Mouse (Mus musculus) cerebellum, postnatal 4 days (tissue): ENCODE measurements around the gene Brd2.

Source experiments
- DNase-seq, 2 experiments: peaks; one replicate each; pipeline ENCODE4 v3.0.0; 2022; ENCODE audit warnings: low spot score in 2 of 2, mixed read lengths in 1 of 2

Gene Brd2

DNA sequence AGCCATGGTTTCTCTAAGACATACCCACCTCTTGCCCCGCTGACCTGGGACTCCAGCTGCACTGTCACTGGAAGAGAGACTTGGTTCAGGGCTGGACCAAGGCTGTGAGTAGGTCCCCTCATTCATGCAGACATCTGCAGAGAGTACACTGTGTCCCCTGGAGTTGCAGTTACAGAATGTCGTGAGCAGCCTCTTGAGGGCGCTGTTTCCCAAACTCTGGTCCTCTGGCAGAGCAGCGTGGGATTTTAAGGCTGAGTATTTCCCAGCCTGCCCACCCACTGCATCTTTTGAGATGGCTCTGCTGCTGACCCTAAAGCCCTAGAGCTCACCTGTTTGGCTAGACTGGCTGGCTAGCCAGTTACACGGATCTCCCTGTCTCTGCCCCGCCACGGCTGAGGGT, 31.5 kb downstream of the Brd2 start:
- DNase-seq: peak in 1 of 2 experiments; percentile 21

DNA sequence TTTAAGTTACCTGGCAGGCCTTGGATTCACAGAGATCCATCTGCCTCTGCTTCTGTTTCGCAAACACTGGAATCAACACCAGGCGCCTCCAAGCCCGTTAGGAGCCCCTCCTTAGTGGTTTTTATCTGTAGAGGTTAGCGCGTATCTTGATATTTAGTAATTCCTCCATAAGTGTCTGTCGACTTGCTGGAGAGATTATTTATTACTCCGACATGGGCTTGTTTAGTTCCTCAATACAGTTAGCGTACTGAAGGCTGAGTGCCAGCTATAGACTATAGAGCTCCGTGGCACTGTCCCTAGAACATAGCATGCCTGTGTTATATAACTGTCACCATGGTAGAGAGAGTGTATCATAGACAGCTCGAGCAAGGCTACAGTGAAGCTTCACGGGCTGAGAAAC, 34.3 kb downstream of the Brd2 start:
- no peak for DNase-seq

DNA sequence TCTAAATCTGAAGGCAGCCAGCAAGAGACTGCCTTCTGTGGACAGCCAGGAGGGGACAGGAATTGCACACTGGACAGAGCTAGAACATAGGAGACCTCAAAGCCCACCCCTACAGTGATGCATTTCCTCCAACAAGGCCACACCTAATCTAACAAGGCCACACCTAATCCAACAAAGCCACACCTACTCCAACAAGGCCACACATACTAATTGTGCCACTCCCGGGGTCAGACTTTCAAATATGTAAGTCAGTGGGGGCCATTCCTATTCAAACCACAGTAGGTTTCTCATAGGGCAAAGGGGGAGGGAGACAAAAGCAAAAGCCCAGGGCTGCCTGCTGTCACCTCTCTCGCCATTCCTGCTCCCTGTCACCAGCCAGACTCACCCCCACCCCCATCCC, 35.0 kb downstream of the Brd2 start:
- no peak for DNase-seq

DNA sequence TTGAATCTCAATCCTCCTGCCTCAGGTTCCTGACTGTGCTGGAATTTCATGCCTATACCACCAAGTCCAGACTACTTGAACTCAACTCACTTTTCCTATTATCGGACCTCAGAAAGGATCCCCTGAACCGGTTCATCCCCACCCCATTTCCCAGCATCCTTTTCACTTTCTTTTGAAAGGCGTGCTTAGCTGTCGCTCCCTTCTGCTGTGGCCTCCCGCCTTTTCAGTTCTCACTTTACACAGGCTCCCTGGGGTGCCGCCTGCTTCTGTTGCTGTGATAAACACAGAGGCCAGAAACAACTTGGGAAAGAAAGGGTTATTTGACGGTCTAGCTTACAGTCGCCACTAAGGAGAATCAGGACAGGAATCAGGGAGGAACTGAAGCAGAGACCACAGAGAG, 39.3 kb downstream of the Brd2 start:
- no peak for DNase-seq

DNA sequence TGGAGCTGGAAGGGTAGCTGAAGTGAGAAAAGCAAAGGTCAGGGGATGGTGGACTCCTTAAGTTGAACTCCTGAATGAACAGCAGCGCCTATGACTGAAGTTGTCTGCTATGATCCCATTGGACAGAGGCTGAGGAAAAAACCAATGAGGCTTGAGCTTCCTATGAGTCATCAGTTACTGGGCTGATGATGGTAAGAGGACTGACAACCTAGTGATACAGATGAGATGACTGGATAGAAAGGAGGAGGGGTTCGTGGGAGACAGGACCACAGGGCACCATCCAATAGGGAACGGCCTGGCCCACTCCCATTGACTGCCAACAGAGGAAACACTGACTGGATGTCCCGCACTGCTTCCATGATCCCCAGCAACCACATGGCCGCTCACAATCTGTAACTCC, 42.8 kb downstream of the Brd2 start:
- peak in 1 of 2 experiments; percentile 27 for DNase-seq

DNA sequence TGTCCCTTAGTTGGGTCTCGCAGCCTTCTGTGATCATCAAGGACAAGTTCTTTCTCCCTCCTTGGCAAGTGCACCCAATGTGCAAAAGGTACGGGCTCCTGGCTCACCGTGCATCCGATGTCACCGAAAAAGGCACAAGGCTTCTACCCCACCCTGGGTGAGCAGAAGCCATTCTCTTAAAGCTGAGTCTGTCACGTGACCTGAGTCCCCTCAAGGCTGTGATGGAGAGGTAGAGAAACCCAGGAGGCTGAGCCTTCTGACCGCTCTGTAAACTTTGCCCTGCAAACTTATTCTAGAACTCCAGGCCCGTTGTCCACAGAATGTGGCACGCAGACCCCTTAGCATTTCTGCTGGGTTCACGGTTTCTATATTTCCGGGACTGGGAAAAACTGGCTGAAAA, 43.4 kb downstream of the Brd2 start:
- no peak for DNase-seq

DNA sequence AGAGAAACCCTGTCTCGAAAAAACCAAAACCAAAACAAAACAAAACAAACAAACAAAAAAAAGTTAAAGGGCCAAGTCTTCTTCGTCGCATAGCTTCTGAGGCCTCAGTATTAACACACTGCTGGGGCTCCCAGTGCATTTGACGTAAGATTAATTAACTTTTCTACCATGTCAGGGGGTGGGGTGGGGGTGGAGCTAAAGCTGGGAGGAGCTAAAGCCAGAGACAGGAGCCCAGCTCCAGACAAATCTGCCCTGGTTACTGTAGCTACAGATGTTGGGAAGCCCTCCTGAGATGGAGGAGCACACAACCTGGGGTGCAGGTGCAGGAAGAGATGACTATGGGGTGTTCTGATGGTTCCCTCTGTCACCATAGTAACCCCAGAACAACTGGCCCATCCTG, 44.3 kb downstream of the Brd2 start:
- DNase-seq: no peak

DNA sequence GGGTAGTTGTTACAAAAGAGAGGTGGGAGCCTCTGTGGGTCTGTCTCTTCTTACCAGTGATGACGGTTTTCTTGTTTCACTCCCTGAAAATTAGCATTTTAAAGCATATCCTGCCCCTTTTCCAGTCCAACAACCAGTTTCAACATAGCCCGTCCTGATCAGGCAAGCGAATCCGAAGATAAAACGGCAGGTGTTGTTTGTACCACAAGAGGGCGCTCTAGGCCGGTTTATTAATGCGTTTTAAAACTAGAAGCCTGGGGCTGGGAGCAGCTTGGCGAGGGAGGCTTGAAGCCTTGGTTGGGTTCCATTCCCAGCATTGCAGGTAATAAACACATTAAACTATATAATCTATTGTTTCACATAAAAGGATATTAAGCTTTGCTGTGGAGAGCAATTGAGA, 44.9 kb downstream of the Brd2 start:
- peak; percentile 46 to 80 for DNase-seq

DNA sequence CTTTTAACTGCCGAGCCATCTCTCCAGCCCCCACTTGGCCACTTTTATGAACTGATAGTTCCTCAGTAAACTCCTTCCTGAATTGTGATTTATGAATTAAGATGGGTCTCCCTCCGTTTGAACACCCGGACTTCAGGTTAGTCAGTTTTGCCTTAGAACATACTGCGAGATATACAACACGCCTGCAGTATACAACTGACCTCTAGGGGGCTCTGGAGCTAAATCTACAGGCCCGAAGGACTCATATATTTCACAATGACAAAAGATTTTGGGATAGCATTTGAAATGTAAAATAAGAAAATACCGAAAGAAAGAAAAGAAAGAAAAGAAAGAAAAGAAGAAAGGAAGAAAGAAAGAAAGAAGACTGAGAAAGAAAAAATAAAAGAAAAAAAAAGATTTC, 47.2 kb downstream of the Brd2 start:
- peak in 1 of 2 experiments; percentile 73 for DNase-seq

DNA sequence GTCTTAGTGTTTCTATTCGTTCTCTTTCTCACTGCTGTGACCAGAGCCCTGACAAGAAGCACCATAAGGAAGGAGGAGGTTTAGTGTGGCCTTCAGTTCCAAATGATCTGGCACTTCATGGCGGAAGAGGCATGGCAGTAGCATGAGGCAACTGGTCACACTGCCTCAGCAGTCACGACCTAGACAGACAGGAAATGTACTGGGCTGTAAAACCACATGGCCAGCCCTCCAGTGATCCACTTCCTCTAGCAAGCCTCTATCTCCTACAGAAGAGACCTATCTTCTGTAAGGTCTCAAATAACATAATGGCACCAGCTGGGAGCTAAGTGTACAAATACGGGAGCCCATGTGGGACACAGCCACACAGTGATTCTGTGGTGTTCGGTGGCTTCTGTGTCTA, 50.3 kb downstream of the Brd2 start:
- no peak for DNase-seq

DNA sequence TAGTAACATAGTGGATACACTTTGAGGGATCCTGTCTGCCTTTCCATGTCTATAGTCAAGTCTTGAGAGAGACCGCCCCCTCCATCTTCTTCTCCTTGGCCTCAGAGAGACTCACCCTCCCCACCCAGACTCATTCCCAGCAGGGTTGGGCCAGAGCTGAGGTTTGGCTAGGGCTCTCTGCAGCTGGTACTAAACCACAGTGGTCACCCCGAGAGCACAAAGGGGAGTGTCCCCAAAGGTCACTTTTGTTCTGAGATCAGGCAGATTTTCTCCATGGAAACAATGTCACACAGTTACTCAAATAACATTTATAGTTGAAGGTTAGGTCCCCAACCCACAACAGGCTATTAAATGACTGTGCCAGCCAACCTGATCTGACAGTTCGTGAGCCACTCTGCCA, 53.6 kb downstream of the Brd2 start:
- no peak for DNase-seq
